Mouse (Mus musculus) gastrocnemius, adult 18-20 months (tissue): Measurements from ENCODE around the gene Gm28053. TPM values are rescaled to one million over a fixed set of nuclear protein-coding genes. Genes with fewer than 3 reads are reported as not detected.

Experiments used
- DNase-seq: peaks from one replicate; pipeline ENCODE4 v3.0.0; 2021; ENCODE audit warnings: low spot score
- total RNA-seq, 2 experiments: library from RNA; stranded (reverse); gene quantifications; 2 replicates each; pipeline ENCODE4 v1.2.3; 2021

The Gm28053 gene
- total RNA-seq, 2 experiments from 2014 or later = 2.7 TPM; not detected in 1

DNA sequence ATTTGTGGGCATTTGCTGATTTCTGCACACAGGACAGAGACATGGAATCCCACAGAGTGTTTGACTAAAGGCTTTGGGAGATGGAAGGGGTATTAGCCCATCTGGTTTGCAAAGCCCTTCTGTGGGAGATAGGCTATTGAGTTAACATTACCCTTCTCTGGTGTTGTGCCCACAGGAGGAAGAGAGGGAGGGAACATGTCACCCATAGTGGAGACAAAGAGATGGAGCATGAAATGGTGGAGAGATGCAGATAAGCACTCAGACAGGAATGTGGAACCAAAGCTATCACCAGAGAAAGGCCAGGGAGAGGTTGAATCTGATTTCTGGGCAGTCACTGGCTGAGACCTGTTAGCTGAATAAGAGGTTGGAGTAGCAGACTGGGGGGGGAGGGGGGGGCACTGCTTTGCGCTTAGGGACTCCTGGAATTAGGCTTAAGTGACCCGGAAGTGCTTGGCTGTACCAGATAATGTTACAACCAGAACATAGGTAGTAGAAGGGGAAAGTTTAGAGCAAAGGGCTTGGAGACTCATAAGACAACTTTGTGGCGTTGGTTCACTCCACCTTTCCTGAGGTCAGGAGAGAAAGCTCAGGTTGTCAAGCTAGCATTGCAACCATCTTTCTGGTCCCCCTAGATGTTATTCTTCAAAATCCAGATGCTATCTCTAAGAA lies 22.2 kb downstream of the Gm28053 start:
- no peak for DNase-seq

DNA sequence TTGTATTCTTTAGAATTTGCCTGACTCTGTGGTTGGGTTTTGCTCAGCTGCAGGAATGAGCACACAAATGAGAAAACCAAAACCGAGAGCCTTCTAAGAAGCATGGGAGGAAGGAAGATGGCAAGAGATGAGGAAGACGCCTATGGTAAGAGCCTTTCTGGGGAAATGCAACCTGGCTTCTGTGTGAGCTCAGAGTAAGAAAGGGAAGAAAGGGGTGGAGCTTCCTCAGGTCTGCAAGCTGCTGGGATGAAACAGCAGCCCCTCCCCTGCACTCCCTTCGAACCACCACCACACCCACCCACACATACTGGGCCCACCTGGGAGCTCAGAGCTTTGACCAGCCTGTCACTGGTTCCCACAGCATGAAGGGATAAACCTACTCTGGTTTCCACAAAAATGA lies 22.9 kb downstream of the Gm28053 start:
- DNase-seq = no peak

DNA sequence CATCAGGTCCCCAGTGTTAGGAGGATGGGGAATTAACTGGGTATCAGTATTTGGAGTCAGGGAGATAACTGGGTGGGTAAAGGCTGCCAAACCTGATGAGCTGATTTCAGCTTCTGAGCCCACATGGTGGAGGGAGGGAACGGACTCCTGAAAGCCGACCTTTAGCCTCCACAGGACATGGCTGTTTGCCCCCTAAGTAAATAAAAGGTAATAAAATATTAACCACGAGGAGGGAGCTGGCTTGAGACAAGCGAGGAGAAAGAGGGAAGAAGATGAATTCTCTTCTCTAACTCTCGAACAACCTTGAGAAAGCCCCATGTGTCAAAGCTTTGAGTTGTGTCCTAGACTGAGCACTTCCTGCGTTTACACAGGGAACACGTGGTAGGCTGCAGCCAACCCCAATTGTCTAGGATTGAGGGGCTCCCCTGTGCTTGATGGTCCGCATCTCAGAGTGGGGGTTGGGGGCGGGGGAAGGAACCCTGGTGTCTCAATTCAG lies 23.4 kb downstream of the Gm28053 start:
- DNase-seq = no peak

DNA sequence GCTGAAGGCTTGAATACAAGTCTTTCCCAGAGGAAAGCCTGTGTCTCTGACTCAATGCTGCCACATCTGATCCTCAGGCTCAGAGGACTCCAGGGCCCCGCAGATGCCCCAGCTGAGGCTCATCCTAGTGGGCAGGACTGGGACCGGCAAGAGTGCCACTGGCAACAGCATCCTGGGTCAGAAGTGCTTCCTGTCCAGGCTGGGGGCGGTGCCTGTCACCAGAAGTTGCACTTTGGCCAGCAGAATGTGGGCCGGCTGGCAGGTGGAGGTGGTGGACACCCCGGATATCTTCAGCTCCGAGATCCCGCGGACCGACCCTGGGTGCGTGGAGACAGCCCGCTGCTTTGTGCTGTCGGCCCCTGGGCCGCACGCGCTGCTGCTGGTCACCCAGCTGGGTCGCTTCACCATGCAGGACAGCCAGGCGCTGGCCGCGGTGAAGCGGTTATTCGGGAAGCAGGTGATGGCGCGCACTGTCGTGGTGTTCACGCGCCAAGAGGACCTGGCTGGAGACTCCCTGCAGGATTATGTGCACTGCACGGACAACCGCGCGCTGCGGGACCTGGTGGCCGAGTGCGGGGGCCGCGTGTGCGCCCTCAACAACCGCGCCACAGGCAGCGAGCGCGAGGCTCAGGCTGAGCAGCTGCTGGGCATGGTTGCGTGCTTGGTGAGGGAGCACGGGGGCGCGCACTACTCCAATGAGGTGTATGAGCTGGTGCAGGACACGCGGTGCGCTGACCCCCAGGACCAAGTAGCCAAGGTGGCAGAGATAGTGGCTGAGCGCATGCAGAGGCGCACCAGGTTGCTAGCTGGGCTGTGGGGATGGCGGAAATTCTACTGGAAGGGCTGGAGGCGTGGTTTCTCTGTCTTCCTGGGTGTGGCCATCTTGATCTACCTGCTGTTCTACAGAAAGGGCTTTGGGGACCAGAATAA lies 24.3 kb downstream of the Gm28053 start:
- DNase-seq = no peak

DNA sequence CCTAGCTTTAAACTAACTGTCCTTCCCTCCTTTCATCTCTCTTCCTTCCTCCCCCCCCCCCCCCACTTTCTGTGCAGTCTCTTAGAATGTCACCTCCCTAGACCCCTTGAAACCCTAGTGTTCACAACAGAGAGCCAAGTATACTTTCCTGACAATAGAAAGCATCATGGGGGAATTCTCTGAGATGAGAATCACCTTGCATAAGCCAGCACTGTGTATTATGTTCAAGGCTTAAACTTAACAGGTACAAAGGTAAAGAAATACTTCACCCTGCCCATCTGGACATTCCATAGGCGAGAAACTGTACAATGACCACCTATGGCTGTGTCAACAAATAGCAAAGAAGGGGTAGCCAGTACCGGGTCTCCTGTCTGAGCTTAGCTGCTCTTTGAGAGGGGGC lies 27.1 kb downstream of the Gm28053 start:
- DNase-seq = no peak

DNA sequence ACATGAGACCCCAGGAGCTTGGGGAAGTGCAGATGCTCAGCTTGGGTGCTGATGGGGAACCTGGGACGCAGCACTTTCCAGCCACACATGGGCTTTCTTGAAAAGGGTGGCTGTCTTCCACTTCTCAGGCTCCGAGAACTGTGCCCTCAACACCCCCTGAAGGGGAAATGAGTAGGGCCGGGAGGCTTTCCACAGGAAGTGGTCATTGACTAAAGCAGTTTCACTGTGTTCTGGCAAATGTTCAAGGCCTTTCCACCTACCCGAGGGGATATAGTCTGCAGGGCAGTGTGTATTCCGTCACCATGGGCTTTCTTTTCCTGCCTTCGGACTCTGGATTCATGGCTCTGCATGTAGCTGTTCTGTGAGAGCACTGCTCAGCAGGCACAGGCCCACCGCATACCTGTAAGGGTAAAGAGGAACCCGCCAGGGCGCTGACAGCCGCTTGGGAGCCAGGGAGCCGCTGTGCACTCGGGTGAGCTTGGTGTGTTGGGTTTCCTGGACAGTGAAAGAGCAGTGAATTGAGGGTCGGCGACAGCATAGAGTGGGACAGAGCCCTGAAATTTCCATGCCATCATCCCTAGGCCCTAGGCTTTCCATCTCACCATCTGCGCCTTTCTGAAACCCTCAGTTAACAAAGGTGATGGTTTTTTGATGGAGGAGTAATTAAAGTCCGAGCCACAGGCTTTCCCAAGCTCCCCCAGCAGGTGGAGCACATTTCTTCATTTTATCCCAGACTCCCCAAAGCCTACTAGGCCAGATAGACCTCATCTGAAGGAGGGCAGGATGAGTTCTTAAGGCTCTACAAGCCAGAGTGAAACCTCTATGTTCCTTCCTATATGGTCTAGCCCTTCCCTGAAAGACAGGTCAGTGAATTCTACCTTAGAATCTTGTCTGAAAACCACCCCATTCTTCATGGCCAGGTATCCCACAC lies 27.8 kb downstream of the Gm28053 start, which contains the start of gene Gimap5:
Gimap5 (plus strand) TSS at position 239 of the 931 bp plus-strand sequence.
- peak; percentile 30 for DNase-seq

DNA sequence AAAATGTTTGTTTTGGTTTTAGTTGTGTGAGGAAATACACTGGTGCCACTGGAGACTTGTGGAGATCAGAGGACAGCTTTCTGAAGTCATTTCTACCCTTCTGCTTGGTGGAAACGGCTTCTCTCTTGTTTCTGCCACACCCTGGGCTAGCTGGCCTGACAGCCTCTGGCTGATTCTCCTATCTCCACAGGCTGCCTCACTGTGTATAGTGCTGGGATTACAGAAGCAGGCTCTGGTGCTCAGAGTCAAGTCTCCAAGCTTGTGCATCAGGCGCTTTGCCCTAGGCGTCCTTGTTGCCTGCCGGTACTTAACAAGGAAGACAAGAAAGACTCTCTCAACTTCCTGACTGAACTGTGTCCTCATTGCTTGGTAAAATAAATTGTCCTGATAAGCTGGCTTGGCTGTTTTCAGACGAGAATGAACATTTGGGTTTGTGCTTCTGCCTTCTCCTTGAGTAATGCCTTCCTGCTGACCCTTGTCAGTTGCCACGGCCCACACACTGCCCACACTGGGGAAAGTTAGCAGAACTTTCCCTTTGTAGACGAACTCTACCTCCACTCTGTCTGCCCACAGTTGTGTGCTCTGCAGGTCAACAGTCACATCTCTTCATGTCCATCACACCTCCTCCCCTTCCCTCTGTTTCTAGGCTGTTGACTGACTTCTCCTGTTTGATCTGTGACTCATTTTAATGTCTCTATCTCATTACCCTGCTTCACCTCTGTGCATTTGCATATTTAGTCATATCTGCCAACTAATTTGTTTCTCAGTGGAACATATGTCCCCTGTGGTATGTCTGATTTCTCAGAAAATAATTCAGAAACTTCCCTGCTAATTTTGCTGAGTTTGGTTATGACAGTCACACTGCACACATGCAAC lies 28.9 kb downstream of the Gm28053 start:
- no peak for DNase-seq

DNA sequence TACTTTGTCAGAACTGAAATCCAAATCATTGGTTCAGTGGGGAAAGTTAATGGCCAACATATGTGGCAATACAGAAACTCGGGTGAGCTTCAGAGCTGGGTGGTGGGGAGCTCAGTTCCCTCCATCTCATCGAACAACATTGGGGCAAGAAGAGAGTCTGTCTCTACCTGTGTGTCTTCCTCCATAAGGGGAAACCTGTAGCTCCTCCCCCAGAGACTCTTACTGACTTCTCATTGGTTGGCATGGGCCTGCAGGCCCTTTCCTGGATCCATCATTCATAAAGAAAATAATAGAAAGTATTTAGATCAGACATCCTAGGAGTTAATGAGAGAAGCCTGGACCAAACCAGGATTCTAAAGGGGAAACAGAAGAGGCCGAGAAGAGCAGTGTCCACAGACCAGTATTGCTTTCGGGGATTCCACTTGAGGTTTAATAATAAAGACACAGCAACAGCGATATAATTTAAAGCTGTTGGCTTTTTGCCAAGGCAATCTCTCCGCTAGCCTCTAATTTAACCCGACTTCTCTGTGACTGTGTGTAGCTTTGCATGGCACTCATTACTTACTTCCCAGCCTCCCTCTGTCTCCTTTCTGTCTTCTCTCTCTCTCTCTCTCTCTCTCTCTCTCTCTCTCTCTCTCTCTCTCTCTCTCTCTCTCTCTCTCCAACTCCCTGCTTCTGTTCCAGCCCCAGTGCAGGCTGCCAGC lies 45.3 kb downstream of the Gm28053 start:
- no peak for DNase-seq

DNA sequence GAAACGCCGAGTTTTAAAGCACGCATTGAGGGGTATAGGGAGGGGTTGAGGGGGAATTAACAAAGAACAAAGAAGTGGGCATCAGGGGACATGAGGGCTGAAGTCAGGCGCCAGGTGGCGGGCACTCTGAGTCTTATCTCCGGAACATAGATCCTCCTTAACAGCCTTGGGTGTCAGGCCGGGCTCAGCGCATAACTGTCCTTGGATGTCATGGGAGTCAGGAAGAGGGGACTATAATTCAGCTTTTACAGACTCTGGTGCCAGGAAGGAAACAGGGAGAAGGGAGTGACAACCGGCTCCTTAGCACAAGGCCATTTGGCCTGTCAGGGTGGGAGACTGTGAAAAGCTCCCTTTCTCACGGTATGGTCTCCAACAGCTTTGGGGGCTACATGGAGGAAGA lies 46.1 kb downstream of the Gm28053 start:
- no peak for DNase-seq

DNA sequence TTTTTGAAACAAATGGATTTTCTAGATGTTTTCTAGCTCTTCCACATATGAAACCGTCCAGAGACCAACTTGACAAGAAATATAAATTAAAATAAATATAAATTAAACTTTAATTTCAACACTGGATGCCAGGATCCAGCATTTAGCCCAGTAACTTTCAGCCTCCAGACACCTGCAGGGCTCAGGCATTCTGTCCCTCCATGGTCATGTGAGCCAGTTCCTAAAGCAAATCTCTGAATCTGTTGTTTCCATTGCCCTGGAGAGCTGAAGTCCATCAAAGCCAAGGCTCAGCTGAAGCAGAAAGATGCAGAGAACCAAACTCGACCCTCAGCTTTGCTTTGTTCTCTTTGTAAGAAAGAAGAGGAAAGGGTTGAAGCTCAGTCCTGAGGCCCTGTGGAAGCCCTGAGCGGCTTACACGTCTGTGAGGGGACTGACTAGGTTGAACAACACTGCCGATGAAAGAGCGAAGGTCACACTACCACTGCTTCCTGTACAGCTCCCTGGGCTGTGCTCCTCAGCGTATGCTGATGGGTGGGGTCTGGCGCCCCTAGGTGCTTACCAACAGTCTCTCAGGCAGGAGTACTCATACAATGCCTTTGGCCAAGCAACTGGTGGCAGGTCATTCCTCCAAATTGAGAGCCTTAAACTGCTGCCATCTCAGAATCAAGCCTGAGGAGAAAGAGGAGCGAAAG lies 49.9 kb downstream of the Gm28053 start:
- DNase-seq = no peak

DNA sequence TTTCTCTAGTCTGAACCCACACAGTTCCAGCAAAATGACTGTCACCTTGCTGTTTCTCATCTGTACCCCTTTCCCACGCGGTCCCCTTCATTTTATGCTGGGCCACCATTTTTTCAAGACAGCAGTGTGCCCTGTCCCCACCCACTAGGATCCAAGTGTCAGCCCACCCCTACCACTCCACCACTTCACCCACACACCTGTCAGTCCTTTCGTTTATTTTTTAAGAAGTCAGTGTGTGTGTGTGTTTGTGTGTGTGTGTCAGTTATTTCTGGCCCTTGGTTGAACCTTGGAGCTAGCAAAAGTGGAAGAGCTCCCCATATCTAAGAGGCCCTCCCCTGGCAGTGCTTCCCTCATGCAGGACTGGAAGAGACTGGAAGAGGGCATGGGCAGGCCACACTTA lies 50.5 kb downstream of the Gm28053 start:
- no peak for DNase-seq

DNA sequence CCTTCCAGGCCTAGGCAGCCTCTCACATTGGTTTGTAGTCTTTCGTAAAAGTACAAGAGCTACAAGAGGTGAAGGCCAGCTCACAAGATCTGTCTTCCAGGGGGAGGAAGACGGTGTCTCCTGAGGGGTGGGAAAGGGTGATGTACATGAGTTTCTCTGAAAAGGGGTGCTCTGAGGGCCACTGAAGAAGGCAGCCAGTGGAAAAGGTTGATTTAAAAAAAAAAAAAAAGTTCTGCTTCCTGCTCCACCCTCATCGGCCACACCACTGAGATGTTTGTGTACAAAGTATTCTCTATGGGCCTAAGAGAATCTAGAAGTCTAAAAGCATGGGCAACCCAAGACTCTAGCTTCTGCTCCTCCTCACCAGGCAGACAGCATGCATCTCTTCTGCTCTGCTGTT lies 52.3 kb downstream of the Gm28053 start, which contains the start of gene Gimap3:
Gimap3 (minus strand) TSS at position 156 of the 400 bp plus-strand sequence.
- no peak for DNase-seq

DNA sequence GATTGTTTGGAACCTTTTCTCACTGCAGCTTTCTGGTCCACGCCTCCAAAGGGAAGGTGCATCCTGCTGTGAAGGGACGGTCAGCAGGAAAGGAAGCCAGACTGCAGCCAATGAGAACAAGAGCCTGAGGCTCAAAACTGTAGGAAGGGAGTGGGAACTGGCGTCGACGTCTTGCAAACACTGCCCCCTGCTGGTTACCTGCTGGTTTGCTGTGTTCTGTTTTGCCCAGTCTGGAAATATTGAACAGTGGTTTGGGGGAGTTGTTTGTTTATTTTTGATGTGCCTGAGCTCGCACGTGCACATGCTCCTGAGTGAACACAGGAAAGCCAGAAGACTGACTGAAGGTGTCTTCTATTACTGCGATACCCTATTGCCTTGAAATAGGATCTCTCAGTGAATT lies 53.6 kb downstream of the Gm28053 start:
- peak; percentile 70 for DNase-seq

DNA sequence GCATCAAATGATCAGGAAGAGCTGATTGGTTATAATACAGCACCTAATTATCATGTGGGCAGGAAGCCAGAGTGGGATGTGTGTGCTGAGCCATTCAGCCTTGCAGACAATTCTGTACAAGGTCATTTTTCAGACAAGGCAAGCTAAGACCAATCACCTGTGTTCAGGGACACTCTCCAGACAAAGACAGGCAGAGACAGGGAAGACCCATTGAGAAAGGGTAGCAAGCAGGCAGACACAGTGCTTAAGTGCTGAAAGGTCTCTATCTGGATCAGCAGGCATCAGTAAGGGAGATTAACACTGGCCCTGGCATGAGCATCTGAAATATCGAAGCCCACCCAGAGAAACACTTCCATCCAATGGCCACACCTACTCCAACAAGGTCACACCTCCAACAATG lies 66.0 kb downstream of the Gm28053 start:
- no peak for DNase-seq

DNA sequence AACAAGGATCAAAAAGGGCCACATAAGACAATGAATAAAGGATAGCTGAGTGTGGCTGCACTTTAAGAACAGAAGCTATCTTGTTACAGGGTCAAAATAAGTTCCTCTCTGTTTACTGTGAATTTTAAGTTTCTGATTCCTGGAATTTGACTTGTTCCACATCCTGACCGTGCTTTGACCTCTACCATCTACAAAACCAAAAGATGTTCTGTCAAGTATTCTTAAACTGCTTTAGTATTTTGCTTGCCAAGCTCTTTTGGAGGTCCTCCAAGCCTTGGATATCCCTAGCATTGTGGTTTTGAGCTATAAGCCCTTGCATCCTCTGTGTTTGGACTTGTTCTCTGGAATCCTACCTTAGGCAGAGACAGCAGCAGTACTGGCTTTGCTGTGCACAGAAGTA lies 66.8 kb downstream of the Gm28053 start:
- DNase-seq = peak; percentile 38

DNA sequence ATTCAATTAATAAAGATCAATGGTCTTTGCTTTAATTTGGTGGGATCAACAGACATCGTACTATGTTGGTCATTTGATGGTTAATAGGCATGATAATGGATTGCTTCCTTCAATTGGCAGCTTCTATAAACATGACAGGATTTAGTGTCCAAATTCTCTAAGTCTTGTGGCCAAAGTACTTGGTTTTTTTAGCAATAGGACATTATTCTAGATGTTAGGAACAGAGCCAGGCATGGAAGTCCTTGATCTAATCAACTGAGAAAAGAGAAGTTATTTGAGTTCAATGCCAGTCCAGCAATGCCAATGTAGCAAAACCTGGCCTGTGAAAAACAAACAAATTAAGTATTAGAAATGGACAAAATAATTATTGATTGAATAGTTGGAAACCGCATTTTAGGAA lies 67.2 kb downstream of the Gm28053 start:
- DNase-seq = no peak

DNA sequence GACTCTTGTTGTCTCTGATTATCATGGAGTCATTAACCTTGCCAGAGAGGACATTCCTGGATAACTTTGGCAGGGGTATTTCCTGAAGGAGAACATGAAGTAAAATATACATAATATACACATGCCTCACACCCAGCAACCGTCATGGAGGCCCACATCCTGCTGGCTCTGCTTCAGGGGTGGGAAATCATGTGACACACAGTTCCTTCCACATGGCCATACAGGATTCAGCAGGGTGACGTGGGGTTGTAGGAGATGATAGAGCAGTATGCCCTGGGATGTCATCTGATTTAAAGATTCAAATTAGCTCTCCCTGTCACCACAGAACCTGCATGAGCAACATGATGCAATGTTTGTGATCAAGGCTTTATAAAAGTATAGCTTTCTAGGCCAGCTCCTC lies 69.5 kb downstream of the Gm28053 start:
- no peak for DNase-seq

DNA sequence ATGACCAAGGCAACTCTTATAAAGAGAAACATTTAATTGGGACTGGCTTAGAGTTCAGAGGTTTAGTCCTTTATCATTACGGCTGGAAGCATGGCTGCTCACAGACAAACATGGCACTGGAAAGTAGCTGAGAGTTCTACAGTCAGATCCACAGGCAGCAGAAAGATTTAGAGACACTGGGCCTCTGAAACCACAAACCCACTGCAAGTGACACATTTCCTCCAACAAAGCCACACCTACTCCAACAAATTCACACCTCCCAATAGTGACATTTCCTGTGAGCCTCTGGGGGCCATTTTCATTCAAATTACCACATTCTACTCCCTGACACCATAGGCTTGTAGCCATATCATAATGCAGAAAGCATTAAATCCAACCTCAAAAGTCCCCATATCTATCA lies 83.5 kb downstream of the Gm28053 start:
- no peak for DNase-seq
